Mouse (Mus musculus) MEL (cell line): ENCODE measurements around the gene Ak5. TPM values are rescaled to one million over a fixed set of nuclear protein-coding genes. Genes with fewer than 3 reads are reported as not detected.

ENCODE experiments used
- DNase-seq: peaks from one replicate; pipeline ENCODE4 v3.0.0; 2011; ENCODE audit warnings: low read depth, low spot score
- H3K27ac ChIP-seq: 2 replicates; pipeline ENCODE4 v1.5.1; 2012; ENCODE audit warnings: low read depth, mild to moderate bottlenecking, control low read depth, low read length, moderate library complexity; ENCODE audit not compliant: control insufficient read depth
- H3K27me3 ChIP-seq, 2 experiments: fragments of 150-350 bp in 1 of 2; sonication (generic) in 1 of 2; 2 replicates each; pipeline ENCODE4 v1.6.1; 2012; ENCODE audit warnings: low read length in 2 of 2, mild to moderate bottlenecking in 2 of 2, improper control_type of control experiment in 1 of 2, moderate library complexity in 1 of 2; ENCODE audit not compliant: insufficient read depth in 2 of 2, control insufficient read depth in 1 of 2
- H3K36me3 ChIP-seq, 2 experiments: 2 replicates each; pipeline ENCODE4 v1.6.1; 2012 to 2014; ENCODE audit warnings: low read length in 2 of 2, improper control_type of control experiment in 1 of 2, inconsistent platforms in 1 of 2, mild to moderate bottlenecking in 1 of 2; ENCODE audit not compliant: insufficient read depth in 2 of 2, control insufficient read depth in 1 of 2
- H3K4me1 ChIP-seq, 2 experiments: fragments of 150-350 bp in 1 of 2; sonication (generic) in 1 of 2; 2 replicates each; pipeline ENCODE4 v1.6.1; 2012; ENCODE audit warnings: low read length in 2 of 2, improper control_type of control experiment in 1 of 2, mild to moderate bottlenecking in 1 of 2; ENCODE audit not compliant: insufficient read depth in 2 of 2, control insufficient read depth in 1 of 2
- H3K4me3 ChIP-seq, 2 experiments: fragments of 150-350 bp in 1 of 2; sonication (generic) in 1 of 2; 2 replicates each; pipeline ENCODE4 v1.5.1; 2012; ENCODE audit warnings: low read depth in 2 of 2, low read length in 2 of 2, mild to moderate bottlenecking in 2 of 2, moderate library complexity in 2 of 2, control low read depth in 1 of 2, improper control_type of control experiment in 1 of 2; ENCODE audit not compliant: control insufficient read depth in 1 of 2, insufficient read depth in 1 of 2
- H3K79me2 ChIP-seq: 2 replicates; pipeline ENCODE4 v1.6.1; 2012; ENCODE audit warnings: mild to moderate bottlenecking, low read length, moderate library complexity; ENCODE audit not compliant: control insufficient read depth, poor library complexity, insufficient read depth
- H3K9ac ChIP-seq: 2 replicates; pipeline ENCODE4 v1.6.1; 2012; ENCODE audit warnings: low read depth, mild to moderate bottlenecking, control low read depth, low read length, moderate library complexity; ENCODE audit not compliant: control insufficient read depth, poor library complexity, severe bottlenecking
- H3K9me3 ChIP-seq: fragments of 150-350 bp; sonication (generic); replicated peaks from 2 replicates; pipeline ENCODE4 v1.6.1; 2012; ENCODE audit warnings: mild to moderate bottlenecking, low read length, improper control_type of control experiment, moderate library complexity; ENCODE audit not compliant: insufficient read depth
- E2F4 ChIP-seq: IDR thresholded peaks from 2 replicates; pipeline ENCODE4 v1.6.1; 2011; ENCODE audit warnings: low read depth, low read length, improper control_type of control experiment, borderline replicate concordance
- ELF1 ChIP-seq: IDR thresholded peaks from 2 replicates; pipeline ENCODE4 v1.6.1; 2014; ENCODE audit warnings: low read depth, mild to moderate bottlenecking, inconsistent platforms, low read length, improper control_type of control experiment, moderate library complexity
- EP300 ChIP-seq, 2 experiments: IDR thresholded peaks; 2 replicates each; pipeline ENCODE4 v1.6.1; 2011; ENCODE audit warnings: improper control_type of control experiment in 2 of 2, low read length in 2 of 2, low read depth in 1 of 2, mild to moderate bottlenecking in 1 of 2
- ETS1 ChIP-seq: IDR thresholded peaks from 2 replicates; pipeline ENCODE4 v1.6.1; 2012; ENCODE audit warnings: low read depth, mild to moderate bottlenecking, inconsistent platforms, low read length, improper control_type of control experiment, moderate library complexity
- GATA1 ChIP-seq: IDR thresholded peaks from 2 replicates; pipeline ENCODE4 v1.6.1; 2011; ENCODE audit warnings: low read depth, low read length, improper control_type of control experiment
- HCFC1 ChIP-seq: IDR thresholded peaks from 2 replicates; pipeline ENCODE4 v1.6.1; 2012; ENCODE audit warnings: low read depth, mild to moderate bottlenecking, inconsistent platforms, low read length, improper control_type of control experiment, moderate library complexity
- JUND ChIP-seq: IDR thresholded peaks from 2 replicates; pipeline ENCODE4 v1.6.1; 2011; ENCODE audit warnings: low read depth, mild to moderate bottlenecking, improper control_type of control experiment, low read length
- MAFK ChIP-seq: IDR thresholded peaks from 2 replicates; pipeline ENCODE4 v1.6.1; 2011; ENCODE audit warnings: low read depth, mild to moderate bottlenecking, low read length, improper control_type of control experiment, borderline replicate concordance
- MAZ ChIP-seq: IDR thresholded peaks from 2 replicates; pipeline ENCODE4 v1.6.1; 2012; ENCODE audit warnings: low read depth, mild to moderate bottlenecking, inconsistent platforms, low read length, improper control_type of control experiment
- MXI1 ChIP-seq: IDR thresholded peaks from 2 replicates; pipeline ENCODE4 v1.6.1; 2011; ENCODE audit warnings: mild to moderate bottlenecking, low read depth, low read length, improper control_type of control experiment
- MYB ChIP-seq: IDR thresholded peaks from 2 replicates; pipeline ENCODE4 v1.6.1; 2011; ENCODE audit warnings: mild to moderate bottlenecking, low read depth, low read length, improper control_type of control experiment
- NELFE ChIP-seq: IDR thresholded peaks from 2 replicates; pipeline ENCODE4 v1.6.1; 2011; ENCODE audit warnings: low read depth, low read length, improper control_type of control experiment
- POLR2A ChIP-seq, 2 experiments: IDR thresholded peaks; 2 replicates each; pipeline ENCODE4 v1.6.1; 2011 to 2012; ENCODE audit warnings: low read length in 2 of 2, mild to moderate bottlenecking in 2 of 2, control low read depth in 1 of 2, improper control_type of control experiment in 1 of 2, low read depth in 1 of 2, moderate library complexity in 1 of 2; ENCODE audit not compliant: control insufficient read depth in 1 of 2, insufficient read depth in 1 of 2, poor library complexity in 1 of 2
- POLR2AphosphoS5 ChIP-seq: IDR thresholded peaks from 2 replicates; pipeline ENCODE4 v1.6.1; 2012; ENCODE audit warnings: low read depth, borderline replicate concordance, mild to moderate bottlenecking, inconsistent platforms, low read length, moderate library complexity, mixed read lengths
- RCOR1 ChIP-seq: IDR thresholded peaks from 2 replicates; pipeline ENCODE4 v1.6.1; 2012; ENCODE audit warnings: low read depth, mild to moderate bottlenecking, inconsistent platforms, low read length, improper control_type of control experiment
- SIN3A ChIP-seq: IDR thresholded peaks from 2 replicates; pipeline ENCODE4 v1.6.1; 2012; ENCODE audit warnings: low read length, improper control_type of control experiment, inconsistent platforms
- SMC3 ChIP-seq: IDR thresholded peaks from 2 replicates; pipeline ENCODE4 v1.6.1; 2011; ENCODE audit warnings: low read depth, low read length, improper control_type of control experiment
- TAL1 ChIP-seq: IDR thresholded peaks from 2 replicates; pipeline ENCODE4 v1.6.1; 2012; ENCODE audit warnings: mild to moderate bottlenecking, inconsistent platforms, low read length, moderate library complexity, mixed read lengths
- TBP ChIP-seq: IDR thresholded peaks from 2 replicates; pipeline ENCODE4 v1.8.0; 2011; ENCODE audit warnings: low read depth, low read length, improper control_type of control experiment
- TCF12 ChIP-seq: IDR thresholded peaks from 2 replicates; pipeline ENCODE4 v1.6.1; 2014; ENCODE audit warnings: low read depth, mild to moderate bottlenecking, inconsistent platforms, low read length, improper control_type of control experiment, moderate library complexity
- ZC3H11A ChIP-seq: IDR thresholded peaks from 2 replicates; pipeline ENCODE4 v1.6.1; 2012; ENCODE audit warnings: low read depth, mild to moderate bottlenecking, inconsistent platforms, low read length, improper control_type of control experiment
- ZMIZ1 ChIP-seq: IDR thresholded peaks from 2 replicates; pipeline ENCODE4 v1.6.1; 2012; ENCODE audit warnings: low read depth, mild to moderate bottlenecking, inconsistent platforms, low read length, improper control_type of control experiment, moderate library complexity
- ZNF384 ChIP-seq: IDR thresholded peaks from 2 replicates; pipeline ENCODE4 v1.6.1; 2012; ENCODE audit warnings: low read depth, mild to moderate bottlenecking, inconsistent platforms, low read length, improper control_type of control experiment
- polyA plus RNA-seq, 2 experiments: library from polyadenylated mRNA; stranded (reverse) in 1 of 2; unstranded in 1 of 2; fragments of >175 nt in 1 of 2; fragments of >200 nt in 1 of 2; gene quantifications; 2 replicates each; pipeline versions ENCODE4 v1.2.1 to v1.2.4; 2012; ENCODE audit warnings: low replicate concordance in 2 of 2, low read depth in 1 of 2; ENCODE audit not compliant: insufficient read length in 2 of 2, insufficient read depth in 1 of 2, missing spikeins in 1 of 2
- total RNA-seq: library from RNA; depleted of rRNA; stranded (reverse); fragments of 300-350 nt; gene quantifications from 2 replicates; pipeline ENCODE4 v1.2.3, GENCODE M21; 2012

Gene Ak5
- total and polyA plus RNA-seq, 3 experiments = 0.06 to 0.31 TPM; not detected in 1

DNA sequence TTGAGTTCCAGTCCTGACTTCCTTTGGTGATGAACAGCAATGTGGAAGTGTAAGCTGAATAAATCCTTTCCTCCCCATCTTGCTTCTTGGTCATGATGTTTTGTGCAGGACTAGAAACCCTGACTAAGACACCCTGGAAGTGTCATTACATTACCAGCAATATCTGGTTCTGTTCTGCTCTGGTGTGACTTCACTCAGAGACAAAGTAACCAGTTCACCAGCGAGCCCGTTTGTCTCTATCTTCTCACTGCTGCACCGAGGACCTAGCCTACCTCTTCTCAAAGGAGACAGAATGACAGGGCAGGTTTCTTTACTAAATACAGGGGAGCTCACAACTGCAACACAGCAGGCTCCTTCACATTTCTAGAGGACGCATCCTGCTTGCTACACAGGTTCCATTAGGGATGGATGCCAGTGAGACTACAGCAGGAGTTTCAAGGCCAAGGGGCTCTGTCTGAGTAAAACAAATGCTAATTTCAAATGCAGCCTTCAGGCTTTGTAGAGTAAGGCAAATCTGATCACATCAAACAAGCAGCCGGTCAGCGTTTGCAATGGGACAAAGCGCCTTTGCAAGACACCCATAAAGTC, 117.5 kb downstream of the Ak5 start:
- Histone ChIP-seq H3K79me2 (no peaks in the 10 kb centered on the region), H3K4me3 (peak overlapping the region in 1 of 2 experiments; percentile 34; a peak in 2 of 4 replicates), H3K36me3 (peaks cover 0 to 18% of the 10 kb centered on the region in 2 experiments; a peak in 2 of 4 replicates), H3K27ac (peak overlapping the region; percentile 75), H3K4me1 (peaks cover 21 to 28% of the 10 kb centered on the region in 2 experiments), H3K9me3 (no peaks in the 10 kb centered on the region), H3K9ac (0 out of 2 replicates have a peak overlapping the region, but pooled peaks have one; percentile 2), H3K27me3 (no peaks in the 10 kb centered on the region)
- TF ChIP-seq POLR2A (IDR thresholded peaks at IDR 0.05; ENCODE audit: control insufficient read depth in 1 of 2, insufficient read depth in 1 of 2, low read depth in 1 of 2, low read length in 2 of 2, poor library complexity in 1 of 2) (no peak), MXI1 (0 out of 2 replicates have a peak, but pooled peaks have one; percentile 8)
- DNase-seq = peak; percentile 50

DNA sequence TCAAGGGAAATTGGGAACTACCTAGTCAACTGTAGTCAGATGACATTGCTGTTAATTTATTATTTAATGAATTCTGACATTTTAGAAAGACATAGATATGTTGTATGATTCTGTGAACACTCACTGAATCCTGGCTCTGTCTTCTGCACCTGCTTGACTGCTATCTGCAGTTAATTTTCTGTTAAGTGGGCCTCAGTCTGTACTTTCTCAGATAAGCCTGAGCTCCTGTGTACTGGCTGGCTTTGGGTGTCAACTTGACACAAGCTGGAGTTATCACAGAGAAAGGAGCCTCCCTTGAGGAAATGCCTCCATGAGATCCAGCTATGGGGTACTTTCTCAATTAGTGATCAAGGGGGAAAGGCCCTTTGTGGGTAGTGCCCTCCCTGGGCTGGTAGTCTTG, 118.1 kb downstream of the Ak5 start:
- peak; percentile 97 for TF ChIP-seq MYB
- peak; percentile 41; the same call in 1 of the 2 replicates for TF ChIP-seq ZMIZ1
- peak; percentile 72 for TF ChIP-seq RCOR1
- TF ChIP-seq NELFE = peak; percentile 34; the same call in 1 of the 2 replicates
- TF ChIP-seq MAFK = peak; percentile 51; the same call in 1 of the 2 replicates
- no peak for TF ChIP-seq E2F4
- TF ChIP-seq TBP = 0 out of 2 replicates have a peak, but pooled peaks have one; percentile 29
- no peak for TF ChIP-seq JUND
- TF ChIP-seq POLR2AphosphoS5 = no peak
- no peak for TF ChIP-seq ZNF384
- peak; percentile 47 for TF ChIP-seq TAL1
- peak; percentile 67 for TF ChIP-seq SIN3A
- TF ChIP-seq ETS1 = peak; percentile 84
- TF ChIP-seq EP300 (IDR thresholded peaks at IDR 0.05; ENCODE audit: low read depth in 1 of 2, low read length in 2 of 2) = peak; percentile 95 to 96
- TF ChIP-seq POLR2A (IDR thresholded peaks at IDR 0.05; ENCODE audit: control insufficient read depth in 1 of 2, insufficient read depth in 1 of 2, low read depth in 1 of 2, low read length in 2 of 2, poor library complexity in 1 of 2) = no peak
- TF ChIP-seq MXI1 = 0 out of 2 replicates have a peak, but pooled peaks have one; percentile 29
- TF ChIP-seq ZC3H11A = peak; percentile 16; the same call in 1 of the 2 replicates
- 0 out of 2 replicates have a peak, but pooled peaks have one; percentile 47 for TF ChIP-seq HCFC1
- peak; percentile 65; the same call in 1 of the 2 replicates for TF ChIP-seq MAZ
- no peak for TF ChIP-seq SMC3
- peak; percentile 84 for TF ChIP-seq GATA1
- no peak for TF ChIP-seq ELF1
- TF ChIP-seq TCF12 = peak; percentile 96
- TF ChIP-seq, all 39 proteins: peak for 16
- no peaks in the 10 kb centered on the region for H3K27me3 ChIP-seq
- peaks cover 0 to 18% of the 10 kb centered on the region in 2 experiments; a peak in 2 of 4 replicates for H3K36me3 ChIP-seq
- no peak overlapping the region; a peak in 1 of 4 replicates for H3K4me3 ChIP-seq
- H3K9ac ChIP-seq = no peak overlapping the region
- peak overlapping the region; percentile 75 for H3K27ac ChIP-seq
- DNase-seq = peak; percentile 70
- peaks cover 20 to 26% of the 10 kb centered on the region in 2 experiments for H3K4me1 ChIP-seq
- no peaks in the 10 kb centered on the region for H3K9me3 ChIP-seq
- H3K79me2 ChIP-seq = no peaks in the 10 kb centered on the region
